8 mouse cellular contexts compared by ENCODE assay signal in genomic region chrX:151802956-151803776, GRCm38 (mm10). TPM values are rescaled to one million over a fixed set of nuclear protein-coding genes. Genes with fewer than 3 reads are reported as not detected.
DNase-seq lines count a peak whose midpoint lies in the region; ATAC-seq lines count a peak whose summit lies in the region.

No protein-coding gene starts in this region.

- peak overlapping the region; percentile 89 for H3K27ac ChIP-seq in forebrain, embryonic 14.5 days (ENCODE audit: low read depth, low read length)
- H3K27ac ChIP-seq in neural tube, embryonic 15.5 days (replicated peaks), result peak overlapping the region; percentile 89

- H3K4me1 ChIP-seq in forebrain, embryonic 14.5 days (ENCODE audit: control insufficient read depth, insufficient read depth, low read length), result no peaks in the 10 kb centered on the region
- peaks cover 4% of the 10 kb centered on the region; the same call in 1 of the 2 replicates for H3K4me1 ChIP-seq in neural tube, embryonic 15.5 days

- peak; percentile 90 for ATAC-seq in forebrain, embryonic 14.5 days
- peak; percentile 92 for ATAC-seq in neural tube, embryonic 15.5 days (ENCODE audit: low FRiP score)

- H3K9me3 ChIP-seq in forebrain, embryonic 14.5 days (replicated peaks; ENCODE audit: control insufficient read depth, low read length), result no peaks in the 10 kb centered on the region
- H3K9me3 ChIP-seq in neural tube, embryonic 15.5 days (replicated peaks), result no peaks in the 10 kb centered on the region

- H3K4me3 ChIP-seq in forebrain, embryonic 14.5 days (ENCODE audit: low read depth, low read length), result peak overlapping the region; percentile 47
- H3K4me3 ChIP-seq in neural tube, embryonic 15.5 days (replicated peaks), result peak overlapping the region; percentile 52

- peak overlapping the region; percentile 62 for H3K4me2 ChIP-seq in forebrain, embryonic 14.5 days (ENCODE audit: low read length)
- H3K4me2 ChIP-seq in neural tube, embryonic 15.5 days, result peak overlapping the region; percentile 67

- H3K9ac ChIP-seq in forebrain, embryonic 14.5 days (ENCODE audit: low read length), result peak overlapping the region; percentile 70
- H3K9ac ChIP-seq in neural tube, embryonic 15.5 days (replicated peaks), result peak overlapping the region; percentile 59

- intact Hi-C loops in heart, postnatal 14 days (cut with DNase I), result no loop called here

- peak; percentile 98 for DNase-seq in ES-CJ7 (ENCODE audit: low read depth, low spot score)
- DNase-seq in cerebellum, adult 11 months, result peak; percentile 92
- peak; percentile 99 for DNase-seq in forebrain, embryonic 14.5 days (ENCODE audit: low spot score)
- DNase-seq in heart, postnatal 14 days, result peak; percentile 89 to 91
- DNase-seq in layer of hippocampus, adult 11-12 months (ENCODE audit: low spot score), result peak; percentile 94
- peak; percentile 95 to 96 for DNase-seq in lung, adult 18-20 months
- DNase-seq in testis, postnatal 14 days (ENCODE audit: low spot score), result peak; percentile 96

- 0 out of 2 replicates have a peak, but pooled peaks cover 2% of the 10 kb centered on the region for H3K36me3 ChIP-seq in forebrain, embryonic 14.5 days (ENCODE audit: control insufficient read depth, insufficient read depth, low read length)
- H3K36me3 ChIP-seq in neural tube, embryonic 15.5 days, result no peaks in the 10 kb centered on the region

- WGBS in forebrain, embryonic 14.5 days, result 30% methylated on average over 76 of the region's 77 CpGs
- WGBS in neural tube, embryonic 15.5 days, result 21% methylated on average over 76 of the region's 77 CpGs

- H3K27me3 ChIP-seq in forebrain, embryonic 14.5 days (replicated peaks; ENCODE audit: control insufficient read depth, insufficient read depth, low read length), result no peaks in the 10 kb centered on the region
- H3K27me3 ChIP-seq in neural tube, embryonic 15.5 days (replicated peaks), result no peaks in the 10 kb centered on the region

RNA-seq across cellular contexts. Expression of gene Huwe1, which starts 2.6 kb away (rescaled TPM):
- polyA plus RNA-seq in forebrain, embryonic 14.5 days (2014; fragmentation: Nextera tagmentation; extraction: Ambion mirVana), result 58.5 and 85.7 TPM in 2 replicates
- 100 to 1,000 TPM; 160 to 172 TPM for total RNA-seq in heart, postnatal 14 days (2021)
- polyA plus RNA-seq in neural tube, embryonic 15.5 days (2015; fragmentation: Nextera tagmentation; extraction: Ambion mirVana), result 46.8 and 50.9 TPM in 2 replicates

Comparison
In these comparisons a context has a peak if more than half of its experiments do, and no peak if none do; other contexts are left out.
1. Peak in every context shown above with its lines: DNase-seq, ATAC-seq, H3K4me3 ChIP-seq and H3K27ac ChIP-seq.